Mouse (Mus musculus): ENCODE data around the gene Ccdc40. TPM values are rescaled to one million over a fixed set of nuclear protein-coding genes. Genes with fewer than 3 reads are reported as not detected.

Ccdc40 gene
- polyA plus RNA-seq, 1 experiment from 2014 or later = 18.0 TPM

DNA sequence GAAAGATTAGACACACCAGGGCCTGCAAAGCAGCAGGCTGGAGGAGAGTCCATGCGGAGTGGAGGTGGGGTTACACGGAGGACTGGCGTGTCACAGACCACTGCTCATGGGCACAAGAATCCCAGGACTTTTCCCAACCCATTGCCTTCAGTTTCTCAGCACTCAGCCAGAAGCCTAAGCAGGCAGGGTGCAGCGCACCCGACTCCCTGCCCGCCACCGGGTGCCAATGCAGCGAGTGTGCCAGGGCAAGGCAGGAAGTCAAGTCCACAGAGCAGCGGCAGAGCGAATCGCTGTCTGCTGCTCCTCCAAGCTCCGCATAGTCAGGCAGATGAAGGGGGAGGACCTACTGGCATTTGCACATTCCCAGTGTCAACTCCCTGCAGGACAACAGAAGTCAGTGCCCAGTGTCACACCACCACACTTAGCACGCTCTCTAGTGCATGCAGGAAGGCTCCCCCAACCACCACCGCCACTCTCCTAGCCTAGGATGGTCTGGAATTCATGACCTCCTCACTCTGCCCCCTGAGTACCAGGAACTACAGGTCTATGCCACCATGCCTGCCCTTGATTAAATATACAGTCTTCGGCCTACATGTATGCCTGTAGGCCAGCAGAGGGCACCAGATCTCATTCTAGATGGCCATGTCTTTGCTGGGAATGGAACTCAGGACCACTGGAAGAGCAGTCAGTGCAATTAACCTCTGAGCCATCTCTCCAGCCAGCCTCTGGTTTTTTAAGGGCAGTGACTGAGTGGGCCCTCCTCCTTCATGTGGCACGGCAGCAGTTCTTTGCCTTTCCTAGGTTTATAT is 76.7 kb downstream of the Ccdc40 start:
- Histone ChIP-seq H3K36me3 (ENCODE audit: control insufficient read depth, insufficient read depth, low read length) (no peaks in the 10 kb centered on the region), H3K4me3 (ENCODE audit: low read depth, low read length) (no peak overlapping the region), H3K27ac (ENCODE audit: low read length) (no peak overlapping the region), H3K27me3 (ENCODE audit: control insufficient read depth, insufficient read depth, low read depth, low read length) (0 out of 2 replicates have a peak, but pooled peaks cover 2% of the 10 kb centered on the region), H3K9ac (ENCODE audit: low read depth, low read length) (no peak overlapping the region), H3K4me2 (ENCODE audit: low read length) (no peak overlapping the region), H3K4me1 (ENCODE audit: control insufficient read depth, insufficient read depth, low read length) (peaks cover 4% of the 10 kb centered on the region), H3K9me3 (replicated peaks; ENCODE audit: control insufficient read depth, low read length, poor library complexity, severe bottlenecking) (no peaks in the 10 kb centered on the region)
- WGBS = 47% methylated on average over 16 of the region's 16 CpGs
- no peak for ATAC-seq

DNA sequence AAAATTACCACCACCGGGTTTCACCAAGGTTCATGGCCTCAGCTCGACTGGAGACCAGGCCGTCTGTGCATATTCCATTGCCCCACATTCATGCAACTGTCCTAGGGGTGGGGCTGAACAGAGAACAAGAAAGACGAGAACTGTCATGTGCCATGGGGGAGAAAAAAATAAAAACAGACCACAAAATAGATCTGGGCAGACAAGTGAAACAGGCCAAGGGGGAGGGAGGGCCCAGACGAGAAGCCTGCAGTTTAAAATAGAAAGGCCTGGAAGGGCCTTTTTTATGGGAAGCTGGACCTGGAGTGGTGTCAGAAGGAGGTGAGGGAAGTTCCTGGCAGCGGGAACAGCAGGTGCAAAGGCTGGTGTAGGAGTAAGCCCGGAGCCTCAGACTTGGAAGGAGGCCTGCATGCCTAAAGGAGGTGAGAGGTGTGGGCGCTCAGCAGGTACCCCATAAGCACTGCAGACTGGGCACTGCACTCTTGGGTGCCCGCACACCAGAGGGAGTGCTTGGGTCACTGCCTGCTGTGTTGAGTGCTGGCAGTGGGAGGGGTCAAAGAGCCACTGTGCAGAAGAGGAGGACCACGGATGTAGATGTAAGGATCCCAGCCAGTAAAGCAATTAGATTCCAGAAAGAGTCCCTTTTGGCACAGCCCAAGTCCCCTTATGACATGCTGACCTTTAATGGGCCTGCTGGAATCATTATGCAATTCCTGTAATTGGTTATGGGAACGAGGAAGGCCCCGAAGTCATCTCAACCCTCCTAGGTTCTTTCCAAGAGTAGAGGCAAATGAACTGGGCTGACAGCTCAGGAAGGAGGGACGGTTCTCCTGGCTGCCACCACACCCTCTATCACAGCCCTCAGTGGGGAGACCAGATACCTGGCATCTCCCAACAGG is 78.6 kb downstream of the Ccdc40 start:
- H3K9me3 ChIP-seq (replicated peaks; ENCODE audit: control insufficient read depth, low read length, poor library complexity, severe bottlenecking) = no peaks in the 10 kb centered on the region
- H3K27me3 ChIP-seq (ENCODE audit: control insufficient read depth, insufficient read depth, low read depth, low read length) = 0 out of 2 replicates have a peak, but pooled peaks cover 2% of the 10 kb centered on the region
- no peak overlapping the region for H3K4me3 ChIP-seq (ENCODE audit: low read depth, low read length)
- no peak overlapping the region for H3K4me2 ChIP-seq (ENCODE audit: low read length)
- WGBS = 64% methylated on average over 13 of the region's 13 CpGs
- no peak for ATAC-seq
- no peaks in the 10 kb centered on the region for H3K36me3 ChIP-seq (ENCODE audit: control insufficient read depth, insufficient read depth, low read length)
- H3K27ac ChIP-seq (ENCODE audit: low read length) = no peak overlapping the region
- H3K9ac ChIP-seq (ENCODE audit: low read depth, low read length) = no peak overlapping the region
- H3K4me1 ChIP-seq (ENCODE audit: control insufficient read depth, insufficient read depth, low read length) = no peaks in the 10 kb centered on the region

DNA sequence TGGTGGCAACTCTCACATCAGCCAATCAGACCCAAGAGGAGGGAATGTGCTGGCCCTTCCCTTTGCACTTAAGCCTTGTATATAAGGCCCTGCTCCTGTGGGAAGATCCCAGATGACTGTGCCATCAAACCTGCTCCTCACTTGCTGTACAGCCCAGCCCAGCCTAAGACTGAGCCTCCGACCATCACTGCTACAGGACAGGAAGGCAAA is 79.2 kb downstream of the Ccdc40 start, which contains the start of gene Card14:
Gene Card14 (plus strand): TSS at position 111 of the 210 bp plus-strand sequence.
- Histone ChIP-seq H3K4me2 (ENCODE audit: low read length) (no peak within 1 kb of the TSS), H3K4me3 (ENCODE audit: low read depth, low read length) (no peak within 1 kb of the TSS), H3K4me1 (ENCODE audit: control insufficient read depth, insufficient read depth, low read length) (no peaks in the 10 kb centered on the region), H3K9me3 (replicated peaks; ENCODE audit: control insufficient read depth, low read length, poor library complexity, severe bottlenecking) (no peaks in the 10 kb centered on the region), H3K9ac (ENCODE audit: low read depth, low read length) (no peak within 1 kb of the TSS), H3K36me3 (ENCODE audit: control insufficient read depth, insufficient read depth, low read length) (no peaks in the 10 kb centered on the region), H3K27ac (ENCODE audit: low read length) (no peak within 1 kb of the TSS), H3K27me3 (ENCODE audit: control insufficient read depth, insufficient read depth, low read depth, low read length) (0 out of 2 replicates have a peak, but pooled peaks cover 2% of the 10 kb centered on the region)
- 47% methylated on average over 1 of the region's 1 CpGs for WGBS
- no peak for ATAC-seq

DNA sequence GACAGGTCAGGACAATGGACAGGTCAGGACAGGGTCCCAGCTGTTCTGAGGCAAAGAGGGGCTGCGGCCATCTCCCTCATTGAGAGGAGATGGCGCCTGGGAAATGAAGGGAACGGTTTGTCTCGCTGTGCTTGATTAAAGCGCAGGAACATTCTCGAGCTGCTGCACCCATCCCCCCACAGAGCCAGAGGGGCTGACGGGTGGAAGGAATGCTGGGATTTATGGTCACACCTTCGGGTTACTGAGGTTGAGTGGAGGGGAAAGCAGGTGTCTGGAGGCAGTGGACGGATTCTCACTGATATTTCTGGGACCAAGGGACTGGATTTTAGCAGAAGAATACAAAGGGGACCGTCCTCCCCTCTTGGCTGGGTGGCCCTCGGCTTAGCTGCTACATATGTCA is 79.5 kb downstream of the Ccdc40 start:
- no peak overlapping the region for H3K4me2 ChIP-seq (ENCODE audit: low read length)
- no peaks in the 10 kb centered on the region for H3K36me3 ChIP-seq (ENCODE audit: control insufficient read depth, insufficient read depth, low read length)
- no peak overlapping the region for H3K27ac ChIP-seq (ENCODE audit: low read length)
- no peaks in the 10 kb centered on the region for H3K4me1 ChIP-seq (ENCODE audit: control insufficient read depth, insufficient read depth, low read length)
- no peak overlapping the region for H3K4me3 ChIP-seq (ENCODE audit: low read depth, low read length)
- WGBS = 33% methylated on average over 11 of the region's 11 CpGs
- H3K9me3 ChIP-seq (replicated peaks; ENCODE audit: control insufficient read depth, low read length, poor library complexity, severe bottlenecking) = no peaks in the 10 kb centered on the region
- no peak overlapping the region for H3K9ac ChIP-seq (ENCODE audit: low read depth, low read length)
- 0 out of 2 replicates have a peak, but pooled peaks cover 2% of the 10 kb centered on the region for H3K27me3 ChIP-seq (ENCODE audit: control insufficient read depth, insufficient read depth, low read depth, low read length)
- no peak for ATAC-seq

DNA sequence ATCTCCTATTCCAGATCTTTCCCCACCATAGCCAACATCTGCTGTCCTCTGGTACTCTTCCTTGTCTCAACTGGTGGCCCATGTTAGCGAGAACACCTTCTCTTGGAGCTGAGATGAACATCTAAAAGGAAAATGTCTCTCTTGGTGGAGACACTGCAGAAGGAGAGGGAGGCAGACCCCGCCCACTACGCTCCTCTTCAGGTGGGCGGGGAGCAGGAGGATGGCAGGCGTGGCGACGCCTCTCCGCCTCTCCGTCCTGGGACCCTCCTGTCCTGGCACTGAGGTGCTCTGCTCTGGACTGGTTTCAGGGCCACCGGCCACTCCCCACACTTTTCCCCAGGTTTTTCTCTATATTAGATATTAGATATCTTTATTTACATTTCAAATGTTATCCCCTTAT is 82.2 kb downstream of the Ccdc40 start:
- no peaks in the 10 kb centered on the region for H3K27me3 ChIP-seq (ENCODE audit: control insufficient read depth, insufficient read depth, low read depth, low read length)
- H3K9ac ChIP-seq (ENCODE audit: low read depth, low read length) = no peak overlapping the region
- H3K27ac ChIP-seq (ENCODE audit: low read length) = no peak overlapping the region
- no peaks in the 10 kb centered on the region for H3K36me3 ChIP-seq (ENCODE audit: control insufficient read depth, insufficient read depth, low read length)
- WGBS = 15% methylated on average over 10 of the region's 10 CpGs
- no peak overlapping the region for H3K4me3 ChIP-seq (ENCODE audit: low read depth, low read length)
- no peaks in the 10 kb centered on the region for H3K4me1 ChIP-seq (ENCODE audit: control insufficient read depth, insufficient read depth, low read length)
- no peak for ATAC-seq
- H3K9me3 ChIP-seq (replicated peaks; ENCODE audit: control insufficient read depth, low read length, poor library complexity, severe bottlenecking) = no peaks in the 10 kb centered on the region
- no peak overlapping the region for H3K4me2 ChIP-seq (ENCODE audit: low read length)

DNA sequence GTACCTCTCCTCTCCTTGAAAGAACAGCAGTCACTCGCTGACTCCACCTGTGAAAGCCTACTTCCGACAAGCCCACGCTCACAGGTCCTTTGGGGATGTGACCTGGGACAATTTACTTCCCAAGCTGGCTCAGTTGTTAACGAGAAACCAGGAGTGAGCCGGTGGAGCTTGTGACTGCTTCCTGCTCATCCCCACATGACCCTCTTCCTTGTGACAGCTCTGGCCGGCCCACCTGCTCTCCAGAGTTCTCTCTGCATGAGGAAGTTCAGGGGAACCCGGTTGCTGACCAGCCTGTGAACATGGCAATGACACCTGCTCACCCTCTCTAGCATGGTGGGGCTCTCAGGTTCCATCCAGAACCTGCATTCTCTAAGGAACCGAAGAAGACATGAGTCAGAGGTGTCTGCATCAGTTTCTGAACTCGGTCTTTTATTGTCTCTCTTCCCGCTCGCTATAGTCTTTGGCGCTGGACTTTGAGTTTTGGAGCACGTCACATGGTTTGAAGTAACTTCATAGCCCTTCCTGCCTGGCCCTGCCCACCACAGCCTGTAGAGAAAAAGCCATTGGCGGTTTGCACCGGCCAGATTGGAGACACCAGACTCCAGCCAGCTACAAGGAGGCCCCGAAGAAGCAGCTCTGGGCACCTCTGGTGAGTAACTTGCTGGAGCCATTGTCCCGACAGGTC is 86.0 kb downstream of the Ccdc40 start:
- no peaks in the 10 kb centered on the region for H3K4me1 ChIP-seq (ENCODE audit: control insufficient read depth, insufficient read depth, low read length)
- no peak overlapping the region for H3K4me2 ChIP-seq (ENCODE audit: low read length)
- H3K27ac ChIP-seq (ENCODE audit: low read length) = no peak overlapping the region
- no peak for ATAC-seq
- H3K4me3 ChIP-seq (ENCODE audit: low read depth, low read length) = no peak overlapping the region
- H3K9ac ChIP-seq (ENCODE audit: low read depth, low read length) = no peak overlapping the region
- no peaks in the 10 kb centered on the region for H3K27me3 ChIP-seq (ENCODE audit: control insufficient read depth, insufficient read depth, low read depth, low read length)
- 81% methylated on average over 17 of the region's 17 CpGs for WGBS
- no peaks in the 10 kb centered on the region for H3K36me3 ChIP-seq (ENCODE audit: control insufficient read depth, insufficient read depth, low read length)
- H3K9me3 ChIP-seq (replicated peaks; ENCODE audit: control insufficient read depth, low read length, poor library complexity, severe bottlenecking) = no peaks in the 10 kb centered on the region

Other genes with a start within 250 kb of the Ccdc40 start
- gene Enpp7, start 240.4 kb upstream of the Ccdc40 start, polyA plus RNA-seq (2015; fragmentation: Nextera tagmentation; extraction: Ambion mirVana) = not detected in 2 replicates
- gene Cbx2, start 205.6 kb upstream of the Ccdc40 start, polyA plus RNA-seq (2015; fragmentation: Nextera tagmentation; extraction: Ambion mirVana) = 13.3 and 18.0 TPM in 2 replicates
- gene Cbx8, start 187.6 kb upstream of the Ccdc40 start, polyA plus RNA-seq (2015; fragmentation: Nextera tagmentation; extraction: Ambion mirVana) = 8.5 and 8.6 TPM in 2 replicates
- 23.9 and 25.6 TPM in 2 replicates for gene Cbx4, start 142.4 kb upstream of the Ccdc40 start, polyA plus RNA-seq (2015; fragmentation: Nextera tagmentation; extraction: Ambion mirVana)
- gene Tbc1d16, start 73 bp upstream of the Ccdc40 start, polyA plus RNA-seq (2015; fragmentation: Nextera tagmentation; extraction: Ambion mirVana) = 47.7 and 56.7 TPM in 2 replicates
- gene Gaa, start 39.3 kb downstream of the Ccdc40 start, polyA plus RNA-seq (2015; fragmentation: Nextera tagmentation; extraction: Ambion mirVana) = 102 and 120 TPM in 2 replicates
- gene Eif4a3, start 71.5 kb downstream of the Ccdc40 start, polyA plus RNA-seq (2015; fragmentation: Nextera tagmentation; extraction: Ambion mirVana) = 228 and 237 TPM in 2 replicates
- gene Card14, start 79.2 kb downstream of the Ccdc40 start, polyA plus RNA-seq (2015; fragmentation: Nextera tagmentation; extraction: Ambion mirVana) = 0.29 and 0.38 TPM in 2 replicates
- gene Sgsh, start 127.0 kb downstream of the Ccdc40 start, polyA plus RNA-seq (2015; fragmentation: Nextera tagmentation; extraction: Ambion mirVana) = 4.1 and 4.7 TPM in 2 replicates
- 7.5 and 7.9 TPM in 2 replicates for gene Slc26a11, start 127.0 kb downstream of the Ccdc40 start, polyA plus RNA-seq (2015; fragmentation: Nextera tagmentation; extraction: Ambion mirVana)
- gene Rnf213, start 164.5 kb downstream of the Ccdc40 start, polyA plus RNA-seq (2015; fragmentation: Nextera tagmentation; extraction: Ambion mirVana) = 0.57 and 0.90 TPM in 2 replicates